Mouse (Mus musculus) adrenal gland, postnatal 4 days (tissue): ENCODE measurements around the gene Birc6. TPM values are rescaled to one million over a fixed set of nuclear protein-coding genes. Genes with fewer than 3 reads are reported as not detected.
"Not testable (repeated sequence)": the region's sequence is repeated elsewhere in the genome, so short reads cannot be mapped to it uniquely, and the experiment has no call there.

Source experiments
- DNase-seq, 2 experiments: peaks; one replicate each; pipeline ENCODE4 v3.0.0; 2021 to 2022; ENCODE audit warnings: low spot score in 2 of 2, mixed read lengths in 2 of 2
- total RNA-seq, 2 experiments: library from RNA; stranded (reverse); gene quantifications; 2 replicates each; pipeline ENCODE4 v1.2.3; 2021

The Birc6 gene
- total RNA-seq, 2 experiments from 2014 or later: 107 to 129 TPM

GRCm38 (mm10) chr17:74554118-74554517 lies 26.0 kb downstream of the Birc6 start:
- DNase-seq: no peak

GRCm38 (mm10) chr17:74559891-74560290 lies 31.8 kb downstream of the Birc6 start:
- no peak for DNase-seq

DNA sequence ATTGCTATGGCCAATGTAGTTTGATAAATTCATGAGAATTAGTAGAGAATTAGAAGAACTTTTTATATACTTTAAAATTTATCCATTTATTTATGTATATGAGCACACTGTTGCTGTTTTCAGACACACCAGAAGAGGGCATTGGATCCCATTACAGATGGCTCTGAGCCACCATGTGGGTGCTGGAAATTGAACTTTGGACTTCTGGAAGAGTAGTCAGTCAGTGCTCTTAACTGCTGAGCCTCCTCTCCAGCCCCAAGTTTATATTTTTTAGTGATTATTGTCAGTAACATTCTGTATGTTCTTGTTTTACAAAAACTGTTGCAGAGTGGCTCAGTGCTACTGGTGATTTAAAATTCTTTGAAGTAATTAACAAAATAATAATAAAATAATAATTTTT lies 36.1 kb downstream of the Birc6 start:
- no peak for DNase-seq

DNA sequence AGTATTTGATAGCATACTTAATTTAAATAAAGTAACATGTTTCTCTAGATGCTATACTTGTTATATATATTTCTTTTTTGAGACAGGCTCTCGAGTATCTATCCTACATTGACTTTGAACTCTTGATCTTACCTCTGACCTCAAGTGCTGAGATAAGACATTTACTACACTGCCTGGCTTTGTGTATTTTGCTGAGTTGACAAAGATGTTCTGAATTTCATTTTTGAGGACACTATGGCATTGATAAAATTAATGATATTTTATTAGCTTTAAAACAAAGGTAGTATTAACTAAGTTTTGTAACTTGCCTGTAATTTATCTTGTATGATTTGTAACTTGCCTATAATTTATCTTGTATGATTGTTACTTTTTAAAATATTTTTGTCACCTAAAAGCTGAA lies 41.1 kb downstream of the Birc6 start:
- DNase-seq: no peak

- DNase-seq: no peak
Observed at GRCm38 (mm10) chr17:74570585-74570984, 42.5 kb downstream of the Birc6 start.

GRCm38 (mm10) chr17:74577173-74577572 lies 49.1 kb downstream of the Birc6 start:
- no peak for DNase-seq

DNA sequence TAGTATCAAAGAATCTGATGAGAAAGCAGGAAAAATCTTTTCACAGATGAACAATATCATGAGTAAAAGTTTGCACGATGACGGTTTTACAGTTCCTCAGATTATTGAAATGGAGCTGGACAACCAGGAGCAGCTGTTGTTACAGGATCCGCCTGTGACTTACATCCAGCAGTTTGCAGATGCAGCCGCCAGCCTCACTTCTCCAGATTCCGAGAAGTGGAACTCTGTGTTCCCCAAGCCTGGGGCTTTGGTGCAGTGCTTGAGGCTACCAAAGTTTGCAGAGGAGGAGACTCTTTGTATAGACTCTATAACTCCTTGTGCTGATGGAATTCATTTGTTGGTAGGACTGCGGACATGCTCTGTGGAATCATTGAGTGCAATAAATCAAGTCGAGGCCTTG lies 51.5 kb downstream of the Birc6 start:
- DNase-seq: no peak

DNA sequence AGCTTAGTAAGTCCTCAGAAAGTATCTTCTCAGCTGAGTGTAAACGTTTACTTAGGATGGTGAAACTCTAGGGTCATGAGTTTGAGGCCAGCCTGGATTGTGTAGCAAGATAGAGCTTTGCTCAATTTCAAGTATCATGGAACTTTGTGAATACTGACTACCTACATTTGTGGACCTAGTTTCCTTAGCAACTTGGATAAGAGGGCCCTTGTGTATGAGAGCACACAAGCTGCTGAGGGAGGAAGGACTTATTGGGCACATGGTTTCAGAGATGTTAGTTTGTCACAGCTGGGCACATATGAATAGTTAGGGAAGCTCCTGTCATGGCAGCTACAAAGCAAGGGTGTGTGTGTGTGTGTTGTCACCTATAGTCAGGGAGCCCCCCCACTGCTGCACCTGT lies 52.6 kb downstream of the Birc6 start:
- DNase-seq: no peak

DNA sequence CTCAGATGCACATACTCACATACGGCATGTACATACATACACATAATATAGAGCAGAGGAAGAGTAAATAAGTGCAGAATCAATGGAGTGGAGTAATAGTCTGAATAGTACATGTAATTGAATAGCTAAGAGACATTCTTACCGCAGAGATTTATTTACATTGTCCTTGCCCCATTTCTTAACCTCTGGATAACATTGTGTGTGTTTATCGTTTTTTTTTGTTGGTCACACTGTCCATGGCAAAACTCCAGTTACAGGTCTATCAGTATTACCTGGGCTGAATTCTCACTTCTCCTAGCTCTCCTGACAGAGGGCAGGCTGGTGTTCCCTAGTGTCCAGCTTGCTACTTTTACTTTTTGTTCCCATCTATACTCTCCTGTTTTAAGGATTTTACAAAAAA lies 58.7 kb downstream of the Birc6 start:
- no peak for DNase-seq

GRCm38 (mm10) chr17:74598908-74599307 lies 70.8 kb downstream of the Birc6 start:
- DNase-seq: no peak

- DNase-seq: no peak
Observed at GRCm38 (mm10) chr17:74599396-74599795, 71.3 kb downstream of the Birc6 start.

- DNase-seq: no peak
Observed at GRCm38 (mm10) chr17:74601201-74601600, 73.1 kb downstream of the Birc6 start.

DNA sequence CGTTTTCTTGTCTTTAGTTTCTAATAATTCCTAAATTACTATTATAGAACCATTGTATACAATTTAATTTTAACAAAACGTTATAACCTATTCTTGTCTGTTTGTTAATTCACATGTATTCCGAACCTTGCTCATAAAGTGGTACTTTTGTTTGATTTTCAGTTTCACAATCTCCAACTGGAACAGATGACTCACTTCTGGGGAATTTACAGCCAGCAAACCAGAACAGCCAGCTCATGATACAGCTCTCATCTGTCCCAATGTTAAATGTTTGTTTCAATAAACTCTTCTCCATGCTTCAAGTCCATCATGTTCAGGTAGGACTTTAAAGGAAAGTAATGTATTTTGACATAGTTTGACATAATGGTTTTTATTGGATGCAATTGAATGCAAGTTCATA lies 102.7 kb downstream of the Birc6 start:
- no peak for DNase-seq

- no peak for DNase-seq
Observed at GRCm38 (mm10) chr17:74642445-74642844, 114.3 kb downstream of the Birc6 start.

DNA sequence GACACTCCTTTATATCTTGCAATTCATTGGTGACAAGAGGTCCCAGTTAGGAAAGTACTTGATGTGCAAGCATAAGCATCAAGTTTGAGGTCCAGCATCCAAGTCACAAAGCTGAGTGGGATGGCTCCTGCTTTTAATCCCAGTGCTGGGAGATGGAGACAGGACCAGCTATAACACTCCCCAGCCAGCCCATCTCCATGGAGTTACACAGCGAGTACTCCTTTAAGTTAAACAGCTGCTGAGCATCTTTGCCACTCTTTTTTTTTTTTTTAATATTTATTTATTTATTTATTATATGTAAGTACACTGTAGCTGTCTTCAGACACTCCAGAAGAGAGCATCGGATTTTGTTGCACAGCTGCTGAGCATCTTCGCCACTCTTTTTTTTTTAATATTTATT lies 130.3 kb downstream of the Birc6 start:
- DNase-seq: no peak

DNA sequence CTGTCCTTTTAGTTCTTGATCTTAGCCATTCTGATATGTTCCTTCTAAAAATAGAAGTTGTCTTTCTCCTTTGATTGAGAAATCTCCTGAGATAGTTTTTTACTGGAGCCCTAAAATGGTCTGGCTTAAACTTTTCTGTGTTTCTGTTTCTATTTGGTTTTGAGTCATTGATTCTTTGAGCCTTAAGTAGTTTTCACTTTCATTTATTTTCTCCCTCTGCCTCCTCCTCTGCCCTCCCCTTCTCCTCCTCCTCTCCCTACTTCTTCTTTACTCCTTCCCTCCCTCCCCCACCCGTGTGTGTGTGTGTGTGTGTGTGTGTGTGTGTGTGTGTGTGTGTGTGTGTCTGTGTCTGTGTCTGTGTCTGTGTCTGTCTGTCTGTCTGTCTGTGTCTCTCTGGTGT lies 139.9 kb downstream of the Birc6 start:
- no peak for DNase-seq

DNA sequence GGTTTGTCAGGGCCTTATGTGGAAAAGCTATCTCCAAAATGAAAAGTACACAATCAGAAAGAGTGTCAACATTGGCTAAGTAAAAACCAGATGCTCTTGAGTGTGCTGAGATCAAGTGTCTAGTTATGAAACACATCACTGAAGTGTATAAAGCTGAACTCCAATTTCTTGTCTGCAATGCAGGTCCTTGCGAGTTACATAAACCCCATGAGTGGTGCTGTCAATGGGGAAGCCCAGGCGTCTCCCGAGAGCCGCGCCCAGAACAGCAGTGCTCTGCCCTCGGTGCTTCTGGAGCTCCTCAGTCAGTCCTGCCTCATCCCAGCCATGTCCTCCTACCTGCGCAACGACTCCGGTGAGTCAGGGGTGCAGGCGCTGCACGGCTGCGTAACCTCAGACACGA lies 141.9 kb downstream of the Birc6 start:
- DNase-seq: no peak

DNA sequence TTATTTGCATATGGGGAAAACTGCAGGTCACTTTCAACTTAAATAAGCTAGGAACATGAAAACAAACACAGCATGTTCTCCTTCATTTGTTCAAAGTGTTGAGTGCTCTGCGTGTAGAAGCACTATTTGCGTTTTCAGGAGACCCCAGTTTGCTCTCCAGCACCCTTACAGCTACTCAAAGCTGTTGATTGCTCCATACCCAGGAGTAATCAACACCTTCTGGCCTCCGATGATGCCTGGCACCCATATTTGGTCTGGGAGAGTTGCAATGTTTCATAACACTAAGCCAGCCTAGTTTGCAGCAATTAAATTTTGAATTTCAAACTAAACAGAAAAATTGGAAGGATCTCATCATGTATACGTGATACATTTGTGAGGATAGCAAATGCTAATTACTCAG lies 144.4 kb downstream of the Birc6 start:
- no peak for DNase-seq

GRCm38 (mm10) chr17:74673251-74673650 lies 145.2 kb downstream of the Birc6 start:
- DNase-seq: no peak

DNA sequence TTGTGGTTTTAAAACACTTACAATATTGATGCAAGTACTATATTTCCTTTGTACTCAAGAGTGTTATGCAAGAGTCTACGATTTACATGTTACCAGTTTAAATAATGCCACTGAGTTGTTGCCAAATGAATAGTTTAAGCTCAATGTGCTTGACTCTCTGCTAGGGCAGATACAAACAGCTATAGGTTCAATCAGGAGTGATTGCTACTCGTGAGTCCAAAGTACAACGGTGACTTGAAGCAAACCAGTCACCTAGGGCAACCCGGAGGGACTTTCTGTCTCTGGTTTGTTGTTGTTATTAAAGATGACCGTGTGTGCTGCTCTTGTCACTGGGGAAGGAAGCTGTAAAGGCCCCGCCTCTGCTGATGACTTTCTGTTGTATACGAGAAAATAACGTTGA lies 150.0 kb downstream of the Birc6 start:
- no peak for DNase-seq

DNA sequence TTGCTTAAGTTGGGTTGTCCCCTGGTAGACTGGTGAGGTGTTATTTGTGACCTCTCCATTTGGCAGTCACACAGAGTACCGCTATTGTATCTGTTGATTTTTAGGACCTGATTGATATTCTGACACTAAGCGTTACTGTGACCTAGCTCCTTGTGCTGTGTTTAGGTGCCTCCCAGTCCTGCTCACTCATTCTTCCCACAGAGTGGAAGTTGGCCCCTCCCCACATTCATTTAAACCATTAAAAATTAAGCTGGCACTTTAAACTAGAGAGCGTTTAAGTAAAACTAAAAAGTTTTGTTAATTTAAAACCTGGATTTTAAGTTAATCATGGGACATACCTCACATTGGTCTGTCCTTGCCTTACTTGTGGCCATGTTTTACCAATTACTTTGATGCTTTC lies 156.8 kb downstream of the Birc6 start:
- DNase-seq: no peak

DNA sequence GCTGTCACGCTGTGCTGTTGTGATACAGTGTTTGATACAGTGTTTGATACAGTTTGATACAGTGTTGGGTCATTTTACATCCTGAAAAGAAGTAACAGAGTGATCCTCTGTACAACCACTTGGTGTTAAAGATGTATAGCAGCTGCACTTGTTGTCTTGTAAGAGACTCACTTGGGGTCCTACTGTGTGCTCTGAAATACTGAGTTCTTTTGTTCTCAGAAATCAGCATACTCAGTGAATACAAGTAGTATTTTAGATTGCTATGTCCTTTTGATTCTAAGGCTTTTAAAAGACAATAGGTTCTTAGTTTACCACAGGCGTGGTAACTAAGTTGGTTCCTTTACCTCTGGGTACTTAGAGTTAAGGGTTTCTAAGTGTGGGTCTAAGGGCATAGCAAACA lies 160.5 kb downstream of the Birc6 start:
- DNase-seq: no peak

DNA sequence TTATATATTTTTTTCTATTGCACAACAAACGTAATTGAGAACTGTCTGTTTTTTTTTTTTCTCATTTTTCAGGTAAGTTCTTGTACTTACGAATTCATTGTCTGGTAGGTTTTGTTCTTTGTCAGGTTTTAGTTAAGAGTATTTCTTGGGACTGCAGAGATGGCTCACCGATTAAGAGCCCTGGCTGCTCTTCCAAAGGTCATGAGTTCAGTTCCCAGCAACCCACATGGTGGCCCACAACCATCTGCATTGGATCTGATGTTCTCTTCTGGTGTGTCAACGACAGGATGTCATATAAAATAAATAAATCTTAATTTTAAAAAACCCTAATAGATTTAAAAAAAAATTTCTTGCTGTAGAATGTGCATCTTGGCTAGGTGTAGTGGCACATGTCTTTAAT lies 161.3 kb downstream of the Birc6 start:
- no peak for DNase-seq

- not testable (repeated sequence) for DNase-seq
Observed at GRCm38 (mm10) chr17:74701661-74702060, 173.6 kb downstream of the Birc6 start.
